Mouse (Mus musculus): Measurements from ENCODE around the gene Btk. TPM values are rescaled to one million over a fixed set of nuclear protein-coding genes. Genes with fewer than 3 reads are reported as not detected.

Gene Btk
- polyA plus RNA-seq (2015; fragmentation: Nextera tagmentation; extraction: Ambion mirVana), result 0.26 and 0.36 TPM in 2 replicates

DNA sequence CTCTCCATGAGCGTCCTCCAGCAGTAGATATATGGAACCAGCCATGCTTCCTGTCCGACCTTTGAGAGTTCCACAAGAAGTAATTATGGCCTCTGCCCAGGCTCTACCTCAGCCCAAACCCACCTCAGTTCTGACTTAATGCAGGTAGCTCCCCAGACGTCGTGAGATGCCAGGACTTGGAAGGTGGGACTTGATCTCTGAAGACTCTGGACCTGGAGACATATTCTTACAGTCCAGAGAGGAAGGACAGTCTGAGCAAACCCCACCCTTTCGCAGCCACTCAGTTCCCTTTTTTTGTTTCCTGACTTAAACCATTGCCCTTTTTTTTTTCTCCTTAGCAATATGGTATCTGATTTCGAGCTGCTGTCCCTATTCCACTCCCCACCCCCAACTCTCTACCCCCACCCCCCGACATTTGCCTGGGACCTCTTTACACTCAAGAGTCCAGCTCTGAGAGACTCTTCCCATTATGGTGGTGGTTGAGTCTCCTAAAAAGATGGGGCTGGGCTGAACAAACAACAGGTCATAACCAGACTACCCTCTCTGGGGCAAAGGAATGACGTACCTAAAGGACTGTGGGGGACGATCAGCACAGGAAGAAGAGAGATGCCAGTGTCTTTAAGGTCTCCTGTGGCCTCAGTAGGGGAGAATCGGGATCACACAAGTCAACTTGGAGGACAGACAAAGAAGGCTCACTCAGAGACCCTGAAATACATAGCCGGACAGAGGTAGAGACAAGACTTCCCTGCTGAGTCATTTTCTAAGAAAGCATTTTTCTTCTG, at the start of gene Btk:
Gene Btk (minus strand): TSS at position 683 of the 782 bp plus-strand sequence.
- H3K9me3 ChIP-seq (replicated peaks; ENCODE audit: control insufficient read depth, low read length, poor library complexity, severe bottlenecking), result no peaks in the 10 kb centered on the region
- H3K9ac ChIP-seq (ENCODE audit: low read depth, low read length), result no peak within 1 kb of the TSS
- H3K4me3 ChIP-seq (ENCODE audit: low read depth, low read length), result no peak within 1 kb of the TSS
- WGBS, result 89% methylated on average over 11 of the region's 11 CpGs
- H3K27ac ChIP-seq (ENCODE audit: low read length), result no peak within 1 kb of the TSS
- no peak within 1 kb of the TSS for H3K4me2 ChIP-seq (ENCODE audit: low read length)
- ATAC-seq, result no peak
- H3K36me3 ChIP-seq (ENCODE audit: control insufficient read depth, insufficient read depth, low read length), result no peaks in the 10 kb centered on the region
- H3K27me3 ChIP-seq (ENCODE audit: control insufficient read depth, insufficient read depth, low read depth, low read length), result no peaks in the 10 kb centered on the region
- peaks cover 7% of the 10 kb centered on the region; the same call in 1 of the 2 replicates for H3K4me1 ChIP-seq (ENCODE audit: control insufficient read depth, insufficient read depth, low read length)

DNA sequence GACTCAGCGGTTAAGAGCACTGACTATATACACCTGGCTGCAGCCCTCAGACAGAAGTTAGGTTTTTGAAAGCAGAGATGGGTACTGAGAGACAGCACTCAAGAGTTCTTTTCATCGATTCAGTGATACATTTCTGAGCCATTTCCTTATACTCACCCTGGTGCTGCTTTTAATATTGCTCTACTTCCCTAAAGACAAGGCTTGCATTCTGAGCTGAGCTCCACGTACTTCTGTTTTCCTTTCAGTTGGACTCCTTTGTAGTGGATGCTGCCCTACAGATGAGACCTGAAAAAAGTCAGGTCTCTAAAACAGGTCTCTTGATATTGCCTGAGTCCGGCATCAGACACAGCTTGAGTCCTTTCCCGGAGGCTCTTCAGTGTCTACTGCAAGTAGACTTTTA, 49.3 kb upstream of the Btk start:
- H3K4me1 ChIP-seq (ENCODE audit: control insufficient read depth, insufficient read depth, low read length), result no peaks in the 10 kb centered on the region
- H3K4me2 ChIP-seq (ENCODE audit: low read length), result no peak overlapping the region
- WGBS, result 89% methylated on average over 5 of the region's 5 CpGs
- no peak overlapping the region for H3K9ac ChIP-seq (ENCODE audit: low read depth, low read length)
- no peaks in the 10 kb centered on the region for H3K9me3 ChIP-seq (replicated peaks; ENCODE audit: control insufficient read depth, low read length, poor library complexity, severe bottlenecking)
- H3K4me3 ChIP-seq (ENCODE audit: low read depth, low read length), result no peak overlapping the region
- no peaks in the 10 kb centered on the region for H3K27me3 ChIP-seq (ENCODE audit: control insufficient read depth, insufficient read depth, low read depth, low read length)
- no peak overlapping the region for H3K27ac ChIP-seq (ENCODE audit: low read length)
- no peaks in the 10 kb centered on the region for H3K36me3 ChIP-seq (ENCODE audit: control insufficient read depth, insufficient read depth, low read length)
- ATAC-seq, result no peak

DNA sequence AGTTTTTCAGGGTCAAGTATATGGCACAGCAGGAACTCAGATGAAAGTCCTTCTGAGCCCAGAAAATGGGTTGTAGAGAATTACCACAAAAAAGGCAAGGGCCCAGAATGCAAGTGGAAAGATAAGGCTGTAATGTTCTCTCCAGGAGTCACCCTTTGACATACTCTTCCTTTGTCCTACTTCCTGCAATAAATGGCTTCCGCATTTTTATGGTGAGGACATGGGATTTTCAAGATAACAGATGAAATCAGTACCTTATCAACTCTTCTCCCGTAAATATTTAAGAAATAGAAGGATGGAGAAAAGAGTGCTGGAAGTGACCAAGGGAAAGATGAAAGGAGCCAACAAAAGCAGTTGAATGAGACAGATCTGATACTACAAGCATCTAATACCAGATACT, 44.8 kb upstream of the Btk start:
- Histone ChIP-seq H3K9ac (ENCODE audit: low read depth, low read length) (no peak overlapping the region), H3K4me2 (ENCODE audit: low read length) (no peak overlapping the region), H3K27ac (ENCODE audit: low read length) (no peak overlapping the region), H3K36me3 (ENCODE audit: control insufficient read depth, insufficient read depth, low read length) (no peaks in the 10 kb centered on the region), H3K9me3 (replicated peaks; ENCODE audit: control insufficient read depth, low read length, poor library complexity, severe bottlenecking) (no peaks in the 10 kb centered on the region), H3K4me3 (ENCODE audit: low read depth, low read length) (no peak overlapping the region), H3K4me1 (ENCODE audit: control insufficient read depth, insufficient read depth, low read length) (no peaks in the 10 kb centered on the region), H3K27me3 (ENCODE audit: control insufficient read depth, insufficient read depth, low read depth, low read length) (no peaks in the 10 kb centered on the region)
- no peak for ATAC-seq
- 86% methylated on average over 2 of the region's 2 CpGs for WGBS

DNA sequence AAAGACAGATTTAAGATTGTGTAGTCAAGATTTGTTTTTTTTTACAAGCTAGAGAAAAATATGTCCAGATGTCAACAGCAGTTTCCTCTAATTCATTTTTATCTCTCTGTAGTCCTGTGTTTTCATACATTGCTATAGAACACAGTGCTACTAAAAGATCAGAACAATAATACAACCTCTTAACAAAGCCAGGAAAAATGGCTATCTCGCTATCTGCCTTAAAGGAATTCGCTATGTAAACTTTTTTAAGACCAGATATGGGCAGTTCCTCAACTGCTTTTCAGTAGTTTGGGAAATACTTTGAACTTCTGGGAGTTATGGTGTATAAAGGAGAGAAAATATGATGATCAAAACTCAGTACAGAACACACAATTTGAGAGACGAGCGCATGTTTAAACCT, 40.0 kb upstream of the Btk start:
- Histone ChIP-seq H3K27ac (ENCODE audit: low read length) (no peak overlapping the region), H3K9me3 (replicated peaks; ENCODE audit: control insufficient read depth, low read length, poor library complexity, severe bottlenecking) (no peaks in the 10 kb centered on the region), H3K4me3 (ENCODE audit: low read depth, low read length) (no peak overlapping the region), H3K4me1 (ENCODE audit: control insufficient read depth, insufficient read depth, low read length) (peaks cover 8% of the 10 kb centered on the region), H3K4me2 (ENCODE audit: low read length) (no peak overlapping the region), H3K9ac (ENCODE audit: low read depth, low read length) (no peak overlapping the region), H3K27me3 (ENCODE audit: control insufficient read depth, insufficient read depth, low read depth, low read length) (no peaks in the 10 kb centered on the region; the same call in 1 of the 2 replicates), H3K36me3 (ENCODE audit: control insufficient read depth, insufficient read depth, low read length) (no peaks in the 10 kb centered on the region)
- 80% methylated on average over 4 of the region's 4 CpGs for WGBS
- no peak for ATAC-seq

GRCm38 (mm10) chrX:134621685-134622084, 38.3 kb upstream of the Btk start:
- H3K27ac ChIP-seq (ENCODE audit: low read length), result no peak overlapping the region
- H3K4me2 ChIP-seq (ENCODE audit: low read length), result no peak overlapping the region
- no peak overlapping the region for H3K4me3 ChIP-seq (ENCODE audit: low read depth, low read length)
- peaks cover 8% of the 10 kb centered on the region for H3K4me1 ChIP-seq (ENCODE audit: control insufficient read depth, insufficient read depth, low read length)
- H3K27me3 ChIP-seq (ENCODE audit: control insufficient read depth, insufficient read depth, low read depth, low read length), result no peaks in the 10 kb centered on the region; the same call in 1 of the 2 replicates
- H3K9me3 ChIP-seq (replicated peaks; ENCODE audit: control insufficient read depth, low read length, poor library complexity, severe bottlenecking), result no peaks in the 10 kb centered on the region
- WGBS, result 82% methylated on average over 3 of the region's 3 CpGs
- no peak for ATAC-seq
- no peak overlapping the region for H3K9ac ChIP-seq (ENCODE audit: low read depth, low read length)
- no peaks in the 10 kb centered on the region for H3K36me3 ChIP-seq (ENCODE audit: control insufficient read depth, insufficient read depth, low read length)

GRCm38 (mm10) chrX:134620254-134620865, 37.0 kb upstream of the Btk start:
- Histone ChIP-seq H3K36me3 (ENCODE audit: control insufficient read depth, insufficient read depth, low read length) (no peaks in the 10 kb centered on the region), H3K27me3 (ENCODE audit: control insufficient read depth, insufficient read depth, low read depth, low read length) (no peaks in the 10 kb centered on the region; the same call in 1 of the 2 replicates), H3K4me2 (ENCODE audit: low read length) (no peak overlapping the region; the same call in 1 of the 2 replicates), H3K9ac (ENCODE audit: low read depth, low read length) (peak overlapping the region; percentile 10; the same call in 1 of the 2 replicates), H3K4me1 (ENCODE audit: control insufficient read depth, insufficient read depth, low read length) (peaks cover 8% of the 10 kb centered on the region), H3K9me3 (replicated peaks; ENCODE audit: control insufficient read depth, low read length, poor library complexity, severe bottlenecking) (no peaks in the 10 kb centered on the region), H3K4me3 (ENCODE audit: low read depth, low read length) (no peak overlapping the region), H3K27ac (ENCODE audit: low read length) (peak overlapping the region; percentile 81)
- peak; percentile 82 for ATAC-seq
- WGBS, result 27% methylated on average over 8 of the region's 8 CpGs

DNA sequence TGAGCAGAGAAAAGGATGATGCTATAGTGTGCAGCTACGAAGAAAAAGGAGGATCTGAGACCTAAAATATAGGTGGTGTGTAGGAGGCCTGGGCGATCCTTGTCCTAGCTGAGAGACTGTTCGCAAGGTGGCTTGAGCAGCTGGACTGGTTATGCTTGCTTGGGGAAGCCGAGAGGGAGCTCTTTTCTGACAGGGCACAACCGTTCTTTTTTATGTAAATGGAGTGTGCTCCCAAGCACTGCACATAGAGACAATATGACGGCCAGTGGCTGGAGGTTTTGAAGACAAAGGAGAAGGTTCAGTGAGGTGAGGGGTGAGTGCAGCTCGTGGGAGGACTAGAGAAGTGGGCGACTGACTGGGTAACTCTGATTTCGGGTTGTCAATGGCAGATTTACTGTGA, 36.3 kb upstream of the Btk start:
- WGBS, result 29% methylated on average over 9 of the region's 9 CpGs
- no peaks in the 10 kb centered on the region for H3K9me3 ChIP-seq (replicated peaks; ENCODE audit: control insufficient read depth, low read length, poor library complexity, severe bottlenecking)
- peak overlapping the region; percentile 81 for H3K27ac ChIP-seq (ENCODE audit: low read length)
- H3K9ac ChIP-seq (ENCODE audit: low read depth, low read length), result no peak overlapping the region
- H3K27me3 ChIP-seq (ENCODE audit: control insufficient read depth, insufficient read depth, low read depth, low read length), result no peaks in the 10 kb centered on the region; the same call in 1 of the 2 replicates
- H3K4me2 ChIP-seq (ENCODE audit: low read length), result 0 out of 2 replicates have a peak overlapping the region, but pooled peaks have one; percentile 12
- no peaks in the 10 kb centered on the region for H3K36me3 ChIP-seq (ENCODE audit: control insufficient read depth, insufficient read depth, low read length)
- no peak overlapping the region for H3K4me3 ChIP-seq (ENCODE audit: low read depth, low read length)
- ATAC-seq, result peak; percentile 68; the same call in 1 of the 2 replicates
- H3K4me1 ChIP-seq (ENCODE audit: control insufficient read depth, insufficient read depth, low read length), result peaks cover 8% of the 10 kb centered on the region

- Histone ChIP-seq H3K4me1 (ENCODE audit: control insufficient read depth, insufficient read depth, low read length) (no peaks in the 10 kb centered on the region; the same call in 1 of the 2 replicates), H3K27me3 (ENCODE audit: control insufficient read depth, insufficient read depth, low read depth, low read length) (no peaks in the 10 kb centered on the region), H3K4me3 (ENCODE audit: low read depth, low read length) (no peak overlapping the region), H3K36me3 (ENCODE audit: control insufficient read depth, insufficient read depth, low read length) (no peaks in the 10 kb centered on the region), H3K9ac (ENCODE audit: low read depth, low read length) (no peak overlapping the region), H3K9me3 (replicated peaks; ENCODE audit: control insufficient read depth, low read length, poor library complexity, severe bottlenecking) (no peaks in the 10 kb centered on the region), H3K4me2 (ENCODE audit: low read length) (no peak overlapping the region), H3K27ac (ENCODE audit: low read length) (no peak overlapping the region)
- no peak for ATAC-seq
- WGBS, result 59% methylated on average over 2 of the region's 2 CpGs
Measured at GRCm38 (mm10) chrX:134614306-134614705, 30.9 kb upstream of the Btk start.
